Mouse (Mus musculus): ENCODE results near the gene Hibadh.

GRCm38 (mm10) chr6:52544376-52544775 is 95.8 kb downstream of the Hibadh start:
- no peak for TF ChIP-seq CTCF (conservative IDR thresholded peaks at IDR 0.05; ENCODE audit: insufficient read depth, insufficient read length, low read depth, low read length)
- no peak for TF ChIP-seq POLR2A (IDR thresholded peaks at IDR 0.05; ENCODE audit: low read depth, low read length)
